Mouse (Mus musculus) right cerebral cortex, postnatal 14 days (tissue): ENCODE data around the gene Jam2.

Experiments
- DNase-seq: peaks from one replicate; pipeline ENCODE4 v3.0.0; 2022

Gene Jam2

GRCm38 (mm10) chr16:84864656-84865055, 90.7 kb downstream of the Jam2 start:
- no peak for DNase-seq

GRCm38 (mm10) chr16:84873805-84874204, 99.9 kb downstream of the Jam2 start:
- DNase-seq = no peak

GRCm38 (mm10) chr16:84875012-84875717, 101.2 kb downstream of the Jam2 start:
- peak; percentile 19 for DNase-seq
